Mouse (Mus musculus): ENCODE results near the gene Zfp493. TPM values are rescaled to one million over a fixed set of nuclear protein-coding genes. Genes with fewer than 3 reads are reported as not detected.
"Not testable (repeated sequence)": the region's sequence is repeated elsewhere in the genome, so short reads cannot be mapped to it uniquely, and the experiment has no call there.

The Zfp493 gene
- polyA plus RNA-seq, 1 experiment from 2014 or later = 3.3 TPM

GRCm38 (mm10) chr13:67811651-67812210 is 32.2 kb downstream of the Zfp493 start:
- ATAC-seq (ENCODE audit: low FRiP score) = no peak
- Histone ChIP-seq H3K9me3 (peaks cover 5% of the 10 kb centered on the region; the same call in 1 of the 2 replicates), H3K36me3 (replicated peaks) (no peaks in the 10 kb centered on the region), H3K9ac (no peak overlapping the region), H3K27me3 (no peaks in the 10 kb centered on the region), H3K4me2 (no peak overlapping the region), H3K27ac (no peak overlapping the region), H3K4me1 (peaks cover 3% of the 10 kb centered on the region), H3K4me3 (replicated peaks) (no peak overlapping the region)
- WGBS = 74% methylated on average over 1 of the region's 1 CpGs

GRCm38 (mm10) chr13:67812961-67813709 is 33.6 kb downstream of the Zfp493 start:
- peaks cover 11% of the 10 kb centered on the region; the same call in 1 of the 2 replicates for H3K9me3 ChIP-seq
- peak overlapping the region; percentile 83 for H3K4me3 ChIP-seq (replicated peaks)
- WGBS = 79% methylated on average over 8 of the region's 8 CpGs
- H3K9ac ChIP-seq = no peak overlapping the region
- no peaks in the 10 kb centered on the region for H3K27me3 ChIP-seq
- peak overlapping the region; percentile 61 for H3K4me2 ChIP-seq
- H3K27ac ChIP-seq = no peak overlapping the region
- H3K4me1 ChIP-seq = peaks cover 3% of the 10 kb centered on the region
- ATAC-seq (ENCODE audit: low FRiP score) = 0 out of 2 replicates have a peak, but pooled peaks have one; percentile 3
- H3K36me3 ChIP-seq (replicated peaks) = 0 out of 2 replicates have a peak, but pooled peaks cover 3% of the 10 kb centered on the region

GRCm38 (mm10) chr13:67813710-67814660 is 34.5 kb downstream of the Zfp493 start, which contains the start of gene Zfp273:
Gene Zfp273, plus strand, starts transcription at chr13:67813740.
- Histone ChIP-seq H3K9me3 (peaks cover 11% of the 10 kb centered on the region; the same call in 1 of the 2 replicates), H3K4me1 (peaks cover 3% of the 10 kb centered on the region), H3K27me3 (no peaks in the 10 kb centered on the region), H3K36me3 (replicated peaks) (peaks cover 10% of the 10 kb centered on the region), H3K27ac (peak within 1 kb of the TSS; percentile 87), H3K4me2 (peak within 1 kb of the TSS; percentile 61), H3K9ac (peak within 1 kb of the TSS; percentile 72), H3K4me3 (replicated peaks) (peak within 1 kb of the TSS; percentile 83)
- peak; percentile 96 for ATAC-seq (ENCODE audit: low FRiP score)
- WGBS = 5% methylated on average over 31 of the region's 31 CpGs

- 93% methylated on average over 1 of the region's 1 CpGs for WGBS
- H3K36me3 ChIP-seq (replicated peaks) = peaks cover 27% of the 10 kb centered on the region
Observed at GRCm38 (mm10) chr13:67818636-67819035, 39.1 kb downstream of the Zfp493 start.

GRCm38 (mm10) chr13:67830911-67831336 is 51.4 kb downstream of the Zfp493 start, which contains the start of gene Gm10037:
Gene Gm10037, plus strand, starts transcription at chr13:67831106.
- H3K9me3 ChIP-seq = 0 out of 2 replicates have a peak, but pooled peaks cover 3% of the 10 kb centered on the region
- WGBS = 3% methylated on average over 14 of the region's 14 CpGs
- peak within 1 kb of the TSS; percentile 64 for H3K4me2 ChIP-seq
- no peaks in the 10 kb centered on the region for H3K4me1 ChIP-seq
- H3K27me3 ChIP-seq = no peaks in the 10 kb centered on the region
- no peak within 1 kb of the TSS for H3K27ac ChIP-seq
- H3K36me3 ChIP-seq (replicated peaks) = peaks cover 11% of the 10 kb centered on the region
- peak within 1 kb of the TSS; percentile 52 for H3K4me3 ChIP-seq (replicated peaks)
- peak; percentile 85 for ATAC-seq (ENCODE audit: low FRiP score)
- H3K9ac ChIP-seq = peak within 1 kb of the TSS; percentile 61

More at GRCm38 (mm10) chr13:67818636-67819035, 39.1 kb downstream of the Zfp493 start:
- Histone ChIP-seq H3K4me3 (replicated peaks) (no peak overlapping the region), H3K9me3 (peaks cover 11% of the 10 kb centered on the region; the same call in 1 of the 2 replicates), H3K4me1 (peaks cover 3% of the 10 kb centered on the region), H3K27ac (no peak overlapping the region), H3K9ac (no peak overlapping the region), H3K4me2 (no peak overlapping the region), H3K27me3 (no peaks in the 10 kb centered on the region)
- ATAC-seq (ENCODE audit: low FRiP score) = no peak

GRCm38 (mm10) chr13:67833137-67833536 is 53.6 kb downstream of the Zfp493 start:
- not testable (repeated sequence) for H3K9ac ChIP-seq; H3K27me3 ChIP-seq; H3K36me3 ChIP-seq (replicated peaks); H3K9me3 ChIP-seq; H3K4me1 ChIP-seq; H3K4me2 ChIP-seq; H3K27ac ChIP-seq; ATAC-seq (ENCODE audit: low FRiP score); H3K4me3 ChIP-seq (replicated peaks)

Other genes with a start within 250 kb of the Zfp493 start
- gene Zfp748, start 225.9 kb upstream of the Zfp493 start, polyA plus RNA-seq (2016; fragmentation: Nextera tagmentation; extraction: Ambion mirVana) = 15.7 and 16.6 TPM in 2 replicates
- 4.8 and 5.3 TPM in 2 replicates for gene Zfp729b, start 170.0 kb upstream of the Zfp493 start, polyA plus RNA-seq (2016; fragmentation: Nextera tagmentation; extraction: Ambion mirVana)
- 0.49 TPM in 1 of 2 replicates, not detected in the other for gene Gm49345, start 141.9 kb upstream of the Zfp493 start, polyA plus RNA-seq (2016; fragmentation: Nextera tagmentation; extraction: Ambion mirVana)
- 3.4 and 3.8 TPM in 2 replicates for gene Zfp729a, start 141.9 kb upstream of the Zfp493 start, polyA plus RNA-seq (2016; fragmentation: Nextera tagmentation; extraction: Ambion mirVana)
- 13.5 and 13.8 TPM in 2 replicates for gene Zfp738, start 92.6 kb upstream of the Zfp493 start, polyA plus RNA-seq (2016; fragmentation: Nextera tagmentation; extraction: Ambion mirVana)
- gene Zfp65, start 50.5 kb upstream of the Zfp493 start, polyA plus RNA-seq (2016; fragmentation: Nextera tagmentation; extraction: Ambion mirVana) = 9.3 and 9.6 TPM in 2 replicates
- 5.4 and 5.8 TPM in 2 replicates for gene Zfp85, start 24.5 kb upstream of the Zfp493 start, polyA plus RNA-seq (2016; fragmentation: Nextera tagmentation; extraction: Ambion mirVana)
- gene Zfp273, start 34.0 kb downstream of the Zfp493 start, polyA plus RNA-seq (2016; fragmentation: Nextera tagmentation; extraction: Ambion mirVana) = 9.1 and 10.2 TPM in 2 replicates
- 3.4 and 4.6 TPM in 2 replicates for gene Gm10037, start 51.4 kb downstream of the Zfp493 start, polyA plus RNA-seq (2016; fragmentation: Nextera tagmentation; extraction: Ambion mirVana)
- gene BC048507, start 83.6 kb downstream of the Zfp493 start, polyA plus RNA-seq (2016; fragmentation: Nextera tagmentation; extraction: Ambion mirVana) = not detected in 2 replicates